14 mouse cellular contexts compared by ENCODE assay signal in the genomic region with DNA sequence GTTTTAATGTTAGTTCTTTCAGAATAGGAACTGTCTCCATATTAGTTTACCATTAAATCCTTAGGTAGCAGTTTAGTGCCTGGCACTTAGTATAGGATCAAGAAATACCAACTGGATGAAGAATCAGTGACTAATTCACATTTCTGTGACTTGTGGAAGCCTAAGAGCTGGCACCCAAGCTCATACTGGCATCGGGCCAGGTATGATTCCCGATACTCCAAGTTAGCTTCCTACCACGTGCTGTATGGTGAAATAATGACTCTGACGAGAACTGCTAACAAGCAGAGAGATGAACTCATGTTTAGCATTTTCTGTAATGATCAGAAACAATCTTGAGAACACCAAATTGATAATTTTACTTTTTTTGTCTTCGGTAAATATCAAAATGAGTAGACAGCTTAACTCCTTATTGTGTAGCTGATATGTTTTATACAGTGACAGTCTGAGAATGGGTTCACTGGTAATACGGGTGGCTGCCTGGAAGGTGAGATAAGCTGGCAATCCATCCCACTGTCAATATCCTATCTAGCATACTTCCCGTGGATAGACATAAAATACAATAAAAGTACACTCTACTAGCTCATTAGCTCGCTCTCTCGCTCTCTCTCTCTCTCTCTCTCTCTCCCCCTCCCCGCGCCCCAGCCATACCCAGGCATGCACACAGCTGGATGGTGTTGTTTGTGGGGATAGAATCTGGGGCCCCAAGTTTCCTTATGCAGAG. TPM values are rescaled to one million over a fixed set of nuclear protein-coding genes. Genes with fewer than 3 reads are reported as not detected.
A peak's percentile ranks its signal among the peaks of the same experiment; 100 is the strongest.
DNase-seq lines count a peak whose midpoint lies in the region; ATAC-seq and TF ChIP-seq lines count a peak whose summit lies in the region.
"Had no signal": no experiment of that assay in that cellular context is flagged by ENCODE, and none has a peak within 500 bp of the region (broad histone marks: within the 10 kb centered on the region; RNA-seq: fewer than 3 reads in every experiment).

No protein-coding gene starts in this region.

- no peak overlapping the region for H3K4me3 ChIP-seq in kidney, adult 2 months (ENCODE audit: insufficient read depth, low read depth, low read length)
- no peak overlapping the region for H3K4me3 ChIP-seq in kidney, embryonic 16.5 days (ENCODE audit: low read length)
- H3K4me3 ChIP-seq in liver, embryonic 16.5 days (ENCODE audit: low read depth, low read length) = no peak overlapping the region
- H3K4me3 ChIP-seq: embryonic facial prominence, embryonic 15.5 days; limb, embryonic 15.5 days; midbrain, embryonic 13.5 days had no signal

- H3K9me3 ChIP-seq in kidney, embryonic 16.5 days (ENCODE audit: low read length) = 0 out of 2 replicates have a peak, but pooled peaks cover 4% of the 10 kb centered on the region
- peaks cover 4% of the 10 kb centered on the region for H3K9me3 ChIP-seq in liver, embryonic 16.5 days (replicated peaks; ENCODE audit: control insufficient read depth, low read length)
- H3K9me3 ChIP-seq: embryonic facial prominence, embryonic 15.5 days; limb, embryonic 15.5 days had no signal

- H3K4me2 ChIP-seq in kidney, embryonic 16.5 days (replicated peaks; ENCODE audit: low read depth, low read length) = no peak overlapping the region
- no peak overlapping the region for H3K4me2 ChIP-seq in liver, embryonic 16.5 days (ENCODE audit: low read depth, low read length)
- H3K4me2 ChIP-seq: embryonic facial prominence, embryonic 15.5 days; limb, embryonic 15.5 days; midbrain, embryonic 13.5 days had no signal

- no peaks in the 10 kb centered on the region for H3K36me3 ChIP-seq in kidney, adult 2 months (ENCODE audit: control insufficient read depth, insufficient read depth, low read length)
- H3K36me3 ChIP-seq in kidney, embryonic 16.5 days (ENCODE audit: insufficient read depth, low read length) = no peaks in the 10 kb centered on the region
- no peaks in the 10 kb centered on the region for H3K36me3 ChIP-seq in liver, embryonic 16.5 days (ENCODE audit: control insufficient read depth, insufficient read depth)
- H3K36me3 ChIP-seq: embryonic facial prominence, embryonic 15.5 days; limb, embryonic 15.5 days; midbrain, embryonic 13.5 days had no signal

- H3K27ac ChIP-seq in kidney, adult 2 months (ENCODE audit: insufficient read depth, low read depth, low read length) = no peak overlapping the region
- H3K27ac ChIP-seq in kidney, embryonic 16.5 days (ENCODE audit: low read length) = no peak overlapping the region
- H3K27ac ChIP-seq in liver, embryonic 16.5 days (ENCODE audit: low read length) = 0 out of 2 replicates have a peak overlapping the region, but pooled peaks have one; percentile 8
- H3K27ac ChIP-seq: embryonic facial prominence, embryonic 15.5 days; limb, embryonic 15.5 days; midbrain, embryonic 13.5 days had no signal

- DNase-seq in kidney, adult 2 months = peak; percentile 31
- peak; percentile 68 for DNase-seq in MEL-GATA-1-ER (ENCODE audit: extremely low read depth, low read depth)
- peak; percentile 68 for DNase-seq in adrenal gland, postnatal 25 days
- no peak for DNase-seq in heart, postnatal 25 days (ENCODE audit: low spot score)
- no peak for DNase-seq in left cerebral cortex, postnatal 36 days (ENCODE audit: low spot score in 2 of 2)
- no peak for DNase-seq in layer of hippocampus, adult 18-20 months (ENCODE audit: low spot score in 2 of 2)
- DNase-seq: cerebellum, adult 8-10 months; gastrocnemius, postnatal 10 days; layer of hippocampus, adult 9-11 months had no signal

- H3K4me1 ChIP-seq in kidney, adult 2 months (ENCODE audit: control insufficient read depth, insufficient read depth, low read length) = no peaks in the 10 kb centered on the region
- H3K4me1 ChIP-seq in kidney, embryonic 16.5 days (ENCODE audit: insufficient read depth, low read length) = no peaks in the 10 kb centered on the region
- H3K4me1 ChIP-seq in liver, embryonic 16.5 days (ENCODE audit: control insufficient read depth, low read depth, low read length) = peaks cover 35% of the 10 kb centered on the region
- H3K4me1 ChIP-seq: embryonic facial prominence, embryonic 15.5 days; limb, embryonic 15.5 days; midbrain, embryonic 13.5 days had no signal

- H3K27me3 ChIP-seq in kidney, adult 2 months (replicated peaks; ENCODE audit: control insufficient read depth, insufficient read depth, low read length) = no peaks in the 10 kb centered on the region
- no peaks in the 10 kb centered on the region for H3K27me3 ChIP-seq in kidney, embryonic 16.5 days (ENCODE audit: insufficient read depth, low read length)
- no peaks in the 10 kb centered on the region for H3K27me3 ChIP-seq in liver, embryonic 16.5 days (ENCODE audit: control insufficient read depth, insufficient read depth, low read depth, low read length)
- H3K27me3 ChIP-seq: embryonic facial prominence, embryonic 15.5 days; limb, embryonic 15.5 days; midbrain, embryonic 13.5 days had no signal

- 70% methylated on average over 11 of the region's 11 CpGs for WGBS in kidney, adult 2 months
- WGBS in kidney, embryonic 16.5 days = 81% methylated on average over 11 of the region's 11 CpGs
- WGBS in liver, embryonic 16.5 days (ENCODE audit: insufficient replicate concordance) = 45% methylated on average over 11 of the region's 11 CpGs

- no peak for TF ChIP-seq POLR2A in kidney, adult 2 months (IDR thresholded peaks at IDR 0.05; ENCODE audit: low read depth, low read length)

- H3K9ac ChIP-seq in kidney, embryonic 16.5 days (replicated peaks; ENCODE audit: low read length) = no peak overlapping the region
- H3K9ac ChIP-seq in liver, embryonic 16.5 days (ENCODE audit: low read depth, low read length) = no peak overlapping the region
- H3K9ac ChIP-seq: embryonic facial prominence, embryonic 15.5 days; limb, embryonic 15.5 days; midbrain, embryonic 13.5 days had no signal

- intact Hi-C loops in heart, postnatal 25 days (cut with DNase I) = no loop called here
- intact Hi-C loops in left cerebral cortex, postnatal 36 days (cut with DNase I) = no loop called here

- no peak for ATAC-seq in kidney, embryonic 16.5 days (ENCODE audit: low FRiP score, low TSS enrichment)
- ATAC-seq in liver, embryonic 16.5 days (ENCODE audit: low read depth) = peak; percentile 61
- ATAC-seq: midbrain, embryonic 13.5 days had no signal

- TF ChIP-seq CTCF in kidney, adult 2 months (conservative IDR thresholded peaks at IDR 0.05; ENCODE audit: insufficient read depth, insufficient read length, low read depth, low read length) = no peak

RNA-seq across cellular contexts. Expression of a gene that starts 10.9 kb away (rescaled TPM):
- polyA plus RNA-seq in kidney, adult 2 months (2012; rRNA removed) = 36.7 and 37.1 TPM in 2 replicates
- polyA plus RNA-seq in kidney, embryonic 16.5 days (2015; fragmentation: Nextera tagmentation; extraction: Ambion mirVana) = 49.3 and 50.9 TPM in 2 replicates
- 35.7 and 40.3 TPM in 2 replicates for total RNA-seq in adrenal gland, postnatal 25 days (2021)
- 13.1 and 15.4 TPM in 2 replicates for polyA plus RNA-seq in liver, embryonic 16.5 days (2015; fragmentation: Nextera tagmentation; extraction: Ambion mirVana)
- total RNA-seq in heart, postnatal 25 days (2021) = 10 to 100 TPM; 15.5 to 16.7 TPM
- total RNA-seq in left cerebral cortex, postnatal 36 days (2021) = 10 to 100 TPM; 79.4 to 83.4 TPM
- 10 to 100 TPM; 81.4 to 83.4 TPM for total RNA-seq in layer of hippocampus, adult 18-20 months (2021)

RNA-seq across cellular contexts. Expression of a gene that starts 47.9 kb away (rescaled TPM):
- polyA plus RNA-seq in kidney, adult 2 months (2012; rRNA removed) = 2.4 and 3.6 TPM in 2 replicates
- 3.7 and 5.0 TPM in 2 replicates for polyA plus RNA-seq in kidney, embryonic 16.5 days (2015; fragmentation: Nextera tagmentation; extraction: Ambion mirVana)
- 3.0 and 4.6 TPM in 2 replicates for total RNA-seq in adrenal gland, postnatal 25 days (2021)
- polyA plus RNA-seq in liver, embryonic 16.5 days (2015; fragmentation: Nextera tagmentation; extraction: Ambion mirVana) = 30.8 and 32.7 TPM in 2 replicates
- total RNA-seq in heart, postnatal 25 days (2021) = 1 to 10 TPM; 4.2 TPM
- total RNA-seq in left cerebral cortex, postnatal 36 days (2021) = 1 to 10 TPM; 3.4 to 3.6 TPM
- total RNA-seq in layer of hippocampus, adult 18-20 months (2021) = 1 to 10 TPM; 1.9 to 3.0 TPM

RNA-seq across cellular contexts. Expression of a gene that starts 58.6 kb away (rescaled TPM):
- polyA plus RNA-seq in kidney, adult 2 months (2012; rRNA removed) = 2.9 and 4.1 TPM in 2 replicates
- polyA plus RNA-seq in kidney, embryonic 16.5 days (2015; fragmentation: Nextera tagmentation; extraction: Ambion mirVana) = 4.3 and 5.4 TPM in 2 replicates
- 2.7 and 3.5 TPM in 2 replicates for total RNA-seq in adrenal gland, postnatal 25 days (2021)
- 14.6 and 16.5 TPM in 2 replicates for polyA plus RNA-seq in liver, embryonic 16.5 days (2015; fragmentation: Nextera tagmentation; extraction: Ambion mirVana)
- total RNA-seq in heart, postnatal 25 days (2021) = 1 to 10 TPM; 2.0 to 2.2 TPM
- total RNA-seq in left cerebral cortex, postnatal 36 days (2021) = 1 to 10 TPM; 4.7 to 5.0 TPM
- total RNA-seq in layer of hippocampus, adult 18-20 months (2021) = 1 to 10 TPM; 8.7 to 8.9 TPM

Comparison
In these comparisons a context has a peak if more than half of its experiments do, and no peak if none do; other contexts are left out.
1. DNase-seq: peak in kidney, adult 2 months (single experiment), MEL-GATA-1-ER (single experiment) and adrenal gland, postnatal 25 days (single experiment); none in heart, postnatal 25 days (single experiment), left cerebral cortex, postnatal 36 days (0 of 2) and layer of hippocampus, adult 18-20 months (0 of 2).